9 mouse cellular contexts compared by ENCODE assay signal in genomic region chr12:84113676-84114075, GRCm38 (mm10). TPM values are rescaled to one million over a fixed set of nuclear protein-coding genes. Genes with fewer than 3 reads are reported as not detected.
DNase-seq lines count a peak whose midpoint lies in the region; ATAC-seq and TF ChIP-seq lines count a peak whose summit lies in the region.
"Had no signal": no experiment of that assay in that cellular context is flagged by ENCODE, and none has a peak within 500 bp of the region (broad histone marks: within the 10 kb centered on the region; RNA-seq: fewer than 3 reads in every experiment).

No protein-coding gene starts in this region.

- intact Hi-C loops in heart, postnatal 25 days (cut with DNase I): no loop called here
- intact Hi-C loops in gastrocnemius, postnatal 14 days (cut with DNase I; ENCODE audit: low total_unique reads): no loop called here

- H3K4me1 ChIP-seq in heart, embryonic 10.5 days: peaks cover 11% of the 10 kb centered on the region
- no peaks in the 10 kb centered on the region for H3K4me1 ChIP-seq in ES-Bruce4 (ENCODE audit: control insufficient read depth, insufficient read depth, low read length)
- peaks cover 12% of the 10 kb centered on the region for H3K4me1 ChIP-seq in forebrain, embryonic 15.5 days
- H3K4me1 ChIP-seq in liver, embryonic 14.5 days (replicated peaks; ENCODE audit: control insufficient read depth in 2 of 2, insufficient read depth in 2 of 2, low read length in 1 of 2): no peaks in the 10 kb centered on the region; a peak in 1 of 4 replicates

- 52% methylated on average over 6 of the region's 6 CpGs for WGBS in heart, embryonic 10.5 days
- 39% methylated on average over 6 of the region's 6 CpGs for WGBS in forebrain, embryonic 15.5 days
- whole genome bisulfite sequencing in liver, embryonic 14.5 days (ENCODE audit: insufficient replicate concordance): 41% methylated on average over 6 of the region's 6 CpGs

- peak overlapping the region; percentile 73; the same call in 1 of the 2 replicates for H3K9ac ChIP-seq in ES-Bruce4 (ENCODE audit: low read depth, poor library complexity, severe bottlenecking)
- no peak overlapping the region for H3K9ac ChIP-seq in forebrain, embryonic 15.5 days (replicated peaks)
- no peak overlapping the region for H3K9ac ChIP-seq in liver, embryonic 14.5 days (replicated peaks)

- no peak for DNase-seq in heart, embryonic 10.5 days (ENCODE audit: low spot score)
- no peak for DNase-seq in heart, postnatal 25 days (ENCODE audit: low spot score)
- DNase-seq in liver, embryonic 14.5 days (ENCODE audit: low read depth in 3 of 3, low spot score in 3 of 3): no peak
- DNase-seq in right cerebral cortex, postnatal 10 days (ENCODE audit: low spot score in 2 of 2): no peak
- DNase-seq in left cerebral cortex, adult 9 months (ENCODE audit: low spot score in 2 of 2): no peak
- no peak for DNase-seq in gastrocnemius, postnatal 14 days

- 0 out of 2 replicates have a peak, but pooled peaks have one; percentile 7 for ATAC-seq in forebrain, embryonic 15.5 days (replicated peaks)
- ATAC-seq in liver, embryonic 14.5 days (ENCODE audit: insufficient read depth): no peak

- H3K36me3 ChIP-seq in heart, embryonic 10.5 days: no peaks in the 10 kb centered on the region
- no peaks in the 10 kb centered on the region for H3K36me3 ChIP-seq in ES-Bruce4 (ENCODE audit: control insufficient read depth, insufficient read depth, low read length, poor library complexity, severe bottlenecking)
- no peaks in the 10 kb centered on the region for H3K36me3 ChIP-seq in forebrain, embryonic 15.5 days
- H3K36me3 ChIP-seq in liver, embryonic 14.5 days (replicated peaks; ENCODE audit: control insufficient read depth, insufficient read depth, low read depth): no peaks in the 10 kb centered on the region

- H3K9me3 ChIP-seq in heart, embryonic 10.5 days: no peaks in the 10 kb centered on the region
- no peaks in the 10 kb centered on the region for H3K9me3 ChIP-seq in ES-Bruce4 (replicated peaks; ENCODE audit: control insufficient read depth, insufficient read depth, low read length, poor library complexity, severe bottlenecking)
- H3K9me3 ChIP-seq in forebrain, embryonic 15.5 days: no peaks in the 10 kb centered on the region
- no peaks in the 10 kb centered on the region for H3K9me3 ChIP-seq in liver, embryonic 14.5 days (ENCODE audit: control insufficient read depth, low read length)

- no peak for TF ChIP-seq POLR2A in ES-Bruce4 (IDR thresholded peaks at IDR 0.05; ENCODE audit: insufficient read depth, low read length)

- peak overlapping the region; percentile 86; the same call in 1 of the 2 replicates for H3K27ac ChIP-seq in heart, embryonic 10.5 days
- H3K27ac ChIP-seq in ES-Bruce4 (ENCODE audit: insufficient read depth, low read length): no peak overlapping the region
- H3K27ac ChIP-seq in forebrain, embryonic 15.5 days (replicated peaks): no peak overlapping the region
- H3K27ac ChIP-seq in liver, embryonic 14.5 days: no peak overlapping the region

- no peaks in the 10 kb centered on the region for H3K27me3 ChIP-seq in heart, embryonic 10.5 days (ENCODE audit: insufficient read depth, poor library complexity, severe bottlenecking)
- H3K27me3 ChIP-seq in ES-Bruce4 (ENCODE audit: control insufficient read depth, insufficient read depth, low read length, poor library complexity, severe bottlenecking): no peaks in the 10 kb centered on the region
- no peaks in the 10 kb centered on the region for H3K27me3 ChIP-seq in forebrain, embryonic 15.5 days
- H3K27me3 ChIP-seq in liver, embryonic 14.5 days (ENCODE audit: control insufficient read depth, insufficient read depth, low read length): no peaks in the 10 kb centered on the region

- peak overlapping the region; percentile 58 for H3K4me2 ChIP-seq in forebrain, embryonic 15.5 days (replicated peaks)
- peak overlapping the region; percentile 57 for H3K4me2 ChIP-seq in liver, embryonic 14.5 days (ENCODE audit: low read depth)

- H3K4me3 ChIP-seq in heart, embryonic 10.5 days: peak overlapping the region; percentile 94
- no peak overlapping the region for H3K4me3 ChIP-seq in ES-Bruce4 (ENCODE audit: low read depth, low read length)
- peak overlapping the region; percentile 59 for H3K4me3 ChIP-seq in forebrain, embryonic 15.5 days
- peak overlapping the region; percentile 30 to 50; a peak in 3 of 4 replicates for H3K4me3 ChIP-seq in liver, embryonic 14.5 days (ENCODE audit: insufficient read depth in 1 of 2, low read depth in 2 of 2, low read length in 2 of 2)

- no peak for TF ChIP-seq EP300 in ES-Bruce4 (IDR thresholded peaks at IDR 0.05; ENCODE audit: insufficient read depth, low read depth, low read length)
- no peak for TF ChIP-seq EP300 in liver, embryonic 14.5 days (IDR thresholded peaks at IDR 0.05; ENCODE audit: low read depth)

- TF ChIP-seq CTCF in ES-Bruce4 (IDR thresholded peaks at IDR 0.05; ENCODE audit: low read depth, low read length): no peak
- TF ChIP-seq CTCF in liver, embryonic 14.5 days (IDR thresholded peaks at IDR 0.05; ENCODE audit: low read depth): no peak

RNA-seq across cellular contexts. Expression of gene Dnal1, which starts 0.5 kb away (rescaled TPM):
- polyA plus RNA-seq in heart, embryonic 10.5 days (2016; fragmentation: Nextera tagmentation; extraction: Ambion mirVana): 3.4 and 3.7 TPM in 2 replicates
- total RNA-seq in heart, postnatal 25 days (2021): 10 to 100 TPM in 1 of 2 experiments, 1 to 10 TPM in 1; 8.2 to 10.1 TPM
- 13.3 and 15.1 TPM in 2 replicates for polyA plus RNA-seq in ES-Bruce4 (2011; ENCODE audit: insufficient read depth, insufficient read length, low read depth, missing spikeins)
- polyA plus RNA-seq in forebrain, embryonic 15.5 days (2015; fragmentation: Nextera tagmentation; extraction: Ambion mirVana): 9.6 and 10.1 TPM in 2 replicates
- polyA plus RNA-seq in liver, embryonic 14.5 days (2012; rRNA removed): 0.39 and 0.44 TPM in 2 replicates
- 0.04 and 0.15 TPM in 2 replicates for polyA plus RNA-seq in liver, embryonic 14.5 days (2014; fragmentation: Nextera tagmentation; extraction: Ambion mirVana)
- 1 to 10 TPM; 7.0 to 7.3 TPM for total RNA-seq in gastrocnemius, postnatal 14 days (2021)

RNA-seq across cellular contexts. Expression of gene Acot6, which starts 13.2 kb away (rescaled TPM):
- 0.67 and 0.69 TPM in 2 replicates for polyA plus RNA-seq in heart, embryonic 10.5 days (2016; fragmentation: Nextera tagmentation; extraction: Ambion mirVana)
- 1 to 10 TPM; 2.2 to 2.4 TPM for total RNA-seq in heart, postnatal 25 days (2021)
- 0.78 and 1.1 TPM in 2 replicates for polyA plus RNA-seq in ES-Bruce4 (2011; ENCODE audit: insufficient read depth, insufficient read length, low read depth, missing spikeins)
- polyA plus RNA-seq in forebrain, embryonic 15.5 days (2015; fragmentation: Nextera tagmentation; extraction: Ambion mirVana): 1.2 TPM in 2 replicates
- polyA plus RNA-seq in liver, embryonic 14.5 days (2012; rRNA removed): 0.87 and 1.0 TPM in 2 replicates
- polyA plus RNA-seq in liver, embryonic 14.5 days (2014; fragmentation: Nextera tagmentation; extraction: Ambion mirVana): 0.48 and 0.77 TPM in 2 replicates
- 1 to 10 TPM; 2.4 to 2.6 TPM for total RNA-seq in gastrocnemius, postnatal 14 days (2021)

RNA-seq across cellular contexts. Expression of gene Pnma1, which starts 34.6 kb away (rescaled TPM):
- 0.71 and 1.1 TPM in 2 replicates for polyA plus RNA-seq in heart, embryonic 10.5 days (2016; fragmentation: Nextera tagmentation; extraction: Ambion mirVana)
- under 1 TPM; 0.14 to 0.18 TPM for total RNA-seq in heart, postnatal 25 days (2021)
- polyA plus RNA-seq in ES-Bruce4 (2011; ENCODE audit: insufficient read depth, insufficient read length, low read depth, missing spikeins): 0.38 TPM in 1 of 2 replicates, not detected in the other
- polyA plus RNA-seq in forebrain, embryonic 15.5 days (2015; fragmentation: Nextera tagmentation; extraction: Ambion mirVana): 6.0 and 6.5 TPM in 2 replicates
- polyA plus RNA-seq in liver, embryonic 14.5 days (2012; rRNA removed): 0.09 and 0.10 TPM in 2 replicates
- 0.05 and 0.11 TPM in 2 replicates for polyA plus RNA-seq in liver, embryonic 14.5 days (2014; fragmentation: Nextera tagmentation; extraction: Ambion mirVana)
- total RNA-seq in gastrocnemius, postnatal 14 days (2021): under 1 TPM; 0.23 to 0.24 TPM

RNA-seq across cellular contexts. Expression of gene Acot5, which starts 44.6 kb away (rescaled TPM):
- polyA plus RNA-seq in heart, embryonic 10.5 days (2016; fragmentation: Nextera tagmentation; extraction: Ambion mirVana): 0.11 TPM in 1 of 2 replicates, not detected in the other
- total RNA-seq in heart, postnatal 25 days (2021): not detected
- not detected in 2 replicates for polyA plus RNA-seq in ES-Bruce4 (2011; ENCODE audit: insufficient read depth, insufficient read length, low read depth, missing spikeins)
- polyA plus RNA-seq in forebrain, embryonic 15.5 days (2015; fragmentation: Nextera tagmentation; extraction: Ambion mirVana): 0.32 TPM in 1 of 2 replicates, not detected in the other
- polyA plus RNA-seq in liver, embryonic 14.5 days (2012; rRNA removed): not detected in 2 replicates
- polyA plus RNA-seq in liver, embryonic 14.5 days (2014; fragmentation: Nextera tagmentation; extraction: Ambion mirVana): not detected in 2 replicates
- total RNA-seq in gastrocnemius, postnatal 14 days (2021): under 1 TPM in 1 of 2 experiments, not detected in 1; 0.14 TPM
- total RNA-seq: gastrocnemius, postnatal 36 days had no signal
